Mouse (Mus musculus) subcutaneous adipose tissue, adult 2 months (tissue): ENCODE measurements around the gene Plac9a. TPM values are rescaled to one million over a fixed set of nuclear protein-coding genes. Genes with fewer than 3 reads are reported as not detected.

ENCODE experiments used
- polyA plus RNA-seq: library from polyadenylated mRNA; depleted of rRNA; stranded (reverse); fragments of >200 nt; gene quantifications from 2 replicates; pipeline ENCODE4 v1.2.3, GENCODE M21; 2012; ENCODE audit warnings: low replicate concordance; rRNA removed

Plac9a gene
- polyA plus RNA-seq = 8.3 and 11.2 TPM in 2 replicates

DNA sequence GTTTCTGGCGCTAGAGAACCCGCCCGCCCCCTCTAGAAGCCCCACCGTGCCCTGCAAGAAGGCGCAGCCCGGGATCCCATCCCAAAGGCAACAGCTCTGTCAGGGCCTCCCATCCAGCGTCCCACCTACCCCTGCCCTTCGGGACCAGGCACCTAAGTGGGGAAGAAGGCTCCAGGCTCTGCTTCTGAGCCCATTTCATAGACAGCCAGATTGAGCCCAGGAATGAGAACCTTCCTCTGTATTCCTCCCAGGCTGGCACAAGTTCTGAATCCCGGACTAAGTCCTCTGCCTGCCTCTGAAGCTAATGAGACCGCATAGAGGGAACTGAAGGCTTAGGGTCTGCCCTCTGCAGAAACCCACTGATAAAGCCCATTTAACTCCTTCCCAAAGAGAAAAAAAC lies at the start of gene Plac9a:
Gene Plac9a, minus strand, starts transcription at position 101 of the 400 bp plus-strand sequence.

DNA sequence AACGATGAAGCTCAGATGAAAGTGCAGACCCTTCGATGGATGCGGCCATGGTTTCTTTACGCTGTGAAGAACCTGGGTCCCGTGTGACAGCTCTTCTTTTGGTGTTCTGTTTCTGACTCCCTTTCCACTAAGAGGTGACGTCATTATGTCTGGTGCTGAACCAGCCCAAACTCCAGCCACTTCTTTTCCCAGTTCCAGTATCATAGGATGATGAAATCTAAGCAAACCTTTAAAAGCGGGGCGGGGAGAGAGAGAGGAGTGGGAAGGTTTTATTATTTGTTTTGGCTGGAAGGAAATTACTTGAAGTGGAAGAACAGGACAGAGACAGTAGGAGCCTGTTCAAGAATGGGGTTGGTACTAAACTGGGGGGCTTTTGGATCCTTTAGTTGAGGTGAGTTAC lies 35.1 kb upstream of the Plac9a start, which contains the start of gene Cphx1:
Gene Cphx1, plus strand, starts transcription at position 301 of the 400 bp plus-strand sequence.

DNA sequence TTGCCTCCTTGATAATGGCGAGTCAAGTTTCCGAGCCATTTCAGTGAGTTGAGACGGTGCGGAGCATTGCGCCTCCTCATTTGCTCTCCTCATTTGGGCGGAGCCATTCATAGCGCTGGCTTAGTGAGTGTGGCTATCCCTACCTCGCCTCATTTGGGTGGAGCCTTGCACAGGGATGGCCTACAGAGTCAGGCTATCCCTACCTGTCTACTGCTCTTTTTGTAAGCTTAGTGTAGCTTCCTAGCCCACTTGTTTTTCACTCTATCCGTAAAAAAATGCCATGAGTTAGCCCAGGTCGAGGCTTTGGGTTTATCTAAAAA lies 24.6 kb upstream of the Plac9a start, which contains the start of gene Tmem254a:
Gene Tmem254a, minus strand, starts transcription at position 111 of the 320 bp plus-strand sequence.

DNA sequence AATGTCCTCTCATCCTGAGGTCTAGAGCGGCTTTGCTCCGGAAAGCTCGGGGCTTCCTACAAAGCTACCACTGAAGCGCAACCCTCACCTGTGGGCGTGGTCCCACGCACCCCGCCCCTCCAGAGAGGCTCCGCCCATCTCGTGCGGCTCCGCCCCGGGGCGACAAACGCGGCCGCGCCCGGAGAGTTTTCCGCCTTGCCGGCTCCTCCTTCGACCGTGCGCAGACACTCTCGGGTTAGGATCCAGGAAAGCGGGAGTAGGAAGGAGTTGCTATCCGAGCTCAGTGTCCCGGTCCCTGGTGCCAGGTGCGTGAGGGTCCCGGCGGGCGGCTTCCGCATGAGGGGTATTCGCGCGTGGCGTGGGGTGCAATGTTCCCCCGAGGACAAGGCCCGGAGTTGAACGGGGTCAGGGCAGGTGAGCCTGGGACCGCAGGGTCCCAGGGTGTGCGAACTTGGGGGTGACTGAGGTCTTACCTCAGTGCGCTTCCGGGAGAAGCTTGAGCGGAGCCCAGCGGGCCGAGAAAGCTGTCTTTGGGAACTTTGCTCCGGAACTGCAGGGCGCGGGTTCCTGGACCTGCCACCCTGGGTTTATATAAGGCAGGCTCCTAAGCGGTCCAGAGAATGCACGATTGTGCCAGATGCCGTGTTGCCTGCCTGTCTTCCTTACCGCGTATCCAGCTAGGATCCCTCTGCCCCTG lies 60.8 kb downstream of the Plac9a start, which contains the start of gene Anxa11:
Gene Anxa11, plus strand, starts transcription at position 166 of the 697 bp plus-strand sequence.

Other genes starting within 250 kb of the Plac9a start
- gene Ppif, start 208.9 kb downstream of the Plac9a start, polyA plus RNA-seq = 46.3 and 54.7 TPM in 2 replicates
- gene Zcchc24, start 134.1 kb downstream of the Plac9a start, polyA plus RNA-seq = 98.8 and 137 TPM in 2 replicates
- gene Anxa11, start 60.9 kb downstream of the Plac9a start, polyA plus RNA-seq = 75.0 and 121 TPM in 2 replicates
- gene Tmem254a, start 24.6 kb upstream of the Plac9a start, polyA plus RNA-seq = 9.6 and 10.5 TPM in 2 replicates
- not detected in 2 replicates for gene Cphx1, start 35.2 kb upstream of the Plac9a start, polyA plus RNA-seq
- 0.50 and 2.1 TPM in 2 replicates for gene Duxbl1, start 75.5 kb upstream of the Plac9a start, polyA plus RNA-seq
- 541 and 599 TPM in 2 replicates for gene Gm9780, start 139.6 kb upstream of the Plac9a start, polyA plus RNA-seq
- 45.4 and 71.4 TPM in 2 replicates for gene Tmem254c, start 164.3 kb upstream of the Plac9a start, polyA plus RNA-seq
- not detected in 2 replicates for gene Cphx2, start 178.4 kb upstream of the Plac9a start, polyA plus RNA-seq
- gene Cphx3, start 179.2 kb upstream of the Plac9a start, polyA plus RNA-seq = not detected in 2 replicates
- 0.26 and 1.7 TPM in 2 replicates for gene Duxbl2, start 215.2 kb upstream of the Plac9a start, polyA plus RNA-seq